Mouse (Mus musculus) midbrain, embryonic 13.5 days (tissue): ENCODE measurements around the gene Six1. TPM values are rescaled to one million over a fixed set of nuclear protein-coding genes. Genes with fewer than 3 reads are reported as not detected.

Experiments
- ATAC-seq: fragments of 200-750 bp; cut with Nextera tagmentation; 2 replicates; pipeline ENCODE4 v1.8.0; 2017; ENCODE audit warnings: mild to moderate bottlenecking, moderate TSS enrichment, moderate library complexity
- H3K27ac ChIP-seq: fragments of 300-500 bp; sonication (generic); 2 replicates; pipeline ENCODE4 v1.5.1; 2015; ENCODE audit warnings: inconsistent platforms, mild to moderate bottlenecking, moderate library complexity
- H3K27me3 ChIP-seq: fragments of 300-500 bp; sonication (generic); 2 replicates; pipeline ENCODE4 v1.6.1; 2015; ENCODE audit warnings: mild to moderate bottlenecking, inconsistent platforms
- H3K36me3 ChIP-seq: fragments of 300-500 bp; sonication (generic); 2 replicates; pipeline ENCODE4 v1.6.1; 2015; ENCODE audit warnings: mild to moderate bottlenecking, inconsistent platforms
- H3K4me1 ChIP-seq: fragments of 300-500 bp; sonication (generic); replicated peaks from 2 replicates; pipeline ENCODE4 v1.6.1; 2015; ENCODE audit warnings: inconsistent platforms
- H3K4me2 ChIP-seq: fragments of 300-500 bp; sonication (generic); replicated peaks from 2 replicates; pipeline ENCODE4 v1.6.1; 2015; ENCODE audit warnings: moderate library complexity, mild to moderate bottlenecking, inconsistent platforms
- H3K4me3 ChIP-seq: fragments of 300-500 bp; sonication (generic); replicated peaks from 2 replicates; pipeline ENCODE4 v1.5.1; 2015; ENCODE audit warnings: mild to moderate bottlenecking, inconsistent platforms
- H3K9ac ChIP-seq: fragments of 300-500 bp; sonication (generic); replicated peaks from 2 replicates; pipeline ENCODE4 v1.6.1; 2015; ENCODE audit warnings: mild to moderate bottlenecking, inconsistent platforms
- H3K9me3 ChIP-seq: fragments of 300-500 bp; sonication (generic); 2 replicates; pipeline ENCODE4 v1.6.1; 2016; ENCODE audit warnings: mild to moderate bottlenecking, inconsistent platforms
- WGBS: fragments of 180-500 bp; shearing (Covaris S2); methylation state at CpG from one replicate; pipeline ENCODE4 v1.1.7; 2015; 5-methylcytosine and 5-hydroxymethylcytosine counted together
- polyA plus RNA-seq: library from polyadenylated mRNA; unstranded; fragments of >200 nt; fragmentation: Nextera tagmentation; extraction: Ambion mirVana; gene quantifications from 2 replicates; pipeline ENCODE4 v1.2.1, GENCODE M21; 2015

Gene Six1
- polyA plus RNA-seq, 1 experiment from 2014 or later, result 0.70 TPM

DNA sequence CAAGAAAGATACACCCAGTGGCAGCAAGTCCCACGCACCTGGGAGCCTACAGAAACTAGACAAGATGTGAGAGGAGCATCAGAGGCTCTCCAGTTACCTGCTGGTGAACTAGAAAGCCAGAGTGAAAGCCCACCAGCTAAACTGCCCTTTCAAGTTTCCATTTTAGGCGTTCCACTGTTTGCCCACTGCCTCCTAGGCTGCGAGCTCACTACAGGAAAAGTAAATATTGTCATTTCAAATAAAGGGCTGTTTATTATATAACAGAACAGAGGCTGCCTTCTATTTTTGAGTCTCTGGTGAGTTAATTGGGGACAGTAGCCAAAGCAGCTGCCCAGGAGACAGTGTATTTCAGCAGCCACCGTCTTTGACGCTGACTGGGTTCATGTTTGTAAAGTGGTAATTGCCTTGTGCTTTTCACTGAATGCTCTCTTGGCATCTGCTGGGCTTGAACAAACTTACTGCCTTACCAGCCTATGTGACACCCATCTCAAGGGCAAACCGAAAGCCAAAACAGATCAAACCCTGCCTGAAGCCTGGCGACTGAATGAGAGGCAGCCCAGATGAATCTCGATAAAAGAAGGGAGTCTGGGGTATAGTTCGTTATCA, 7.2 kb upstream of the Six1 start:
- no peak overlapping the region for H3K4me3 ChIP-seq
- no peaks in the 10 kb centered on the region for H3K36me3 ChIP-seq
- no peak overlapping the region for H3K27ac ChIP-seq
- no peak overlapping the region for H3K4me2 ChIP-seq
- WGBS, result 65% methylated on average over 9 of the region's 9 CpGs
- peaks cover 27% of the 10 kb centered on the region for H3K27me3 ChIP-seq
- ATAC-seq, result no peak
- no peaks in the 10 kb centered on the region for H3K9me3 ChIP-seq
- no peak overlapping the region for H3K9ac ChIP-seq
- H3K4me1 ChIP-seq, result no peaks in the 10 kb centered on the region

DNA sequence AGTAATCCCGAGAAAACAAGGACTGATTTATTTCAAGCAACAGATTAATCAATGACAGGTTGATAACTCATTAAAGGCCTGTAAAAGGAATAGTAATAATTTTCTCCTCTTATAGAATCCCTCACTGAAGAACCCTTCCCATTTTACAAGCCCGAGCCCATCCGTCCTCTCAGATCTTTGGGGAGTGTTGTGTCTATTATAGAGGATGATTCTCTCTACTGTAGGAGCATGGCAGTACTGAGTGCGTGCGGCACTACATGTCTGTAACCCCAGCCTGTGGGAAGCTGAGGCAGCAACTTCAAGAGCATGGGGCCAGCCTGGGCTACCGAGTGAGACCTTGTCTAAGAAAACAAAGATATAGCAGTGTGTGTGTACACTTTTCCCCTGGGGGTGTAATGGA, 3.8 kb upstream of the Six1 start:
- Histone ChIP-seq H3K9me3 (no peaks in the 10 kb centered on the region), H3K4me2 (no peak overlapping the region), H3K4me3 (no peak overlapping the region), H3K9ac (no peak overlapping the region), H3K36me3 (no peaks in the 10 kb centered on the region), H3K27ac (no peak overlapping the region), H3K4me1 (peaks cover 12% of the 10 kb centered on the region), H3K27me3 (peaks cover 61% of the 10 kb centered on the region)
- no peak for ATAC-seq
- 92% methylated on average over 6 of the region's 6 CpGs for WGBS

GRCm38 (mm10) chr12:73055451-73055850, 1.8 kb upstream of the Six1 start:
- Histone ChIP-seq H3K27me3 (peaks cover 81% of the 10 kb centered on the region), H3K4me2 (no peak overlapping the region), H3K9ac (no peak overlapping the region), H3K36me3 (no peaks in the 10 kb centered on the region), H3K9me3 (no peaks in the 10 kb centered on the region), H3K27ac (no peak overlapping the region), H3K4me1 (peaks cover 12% of the 10 kb centered on the region), H3K4me3 (no peak overlapping the region)
- no peak for ATAC-seq
- WGBS, result 9% methylated on average over 5 of the region's 5 CpGs

GRCm38 (mm10) chr12:73054576-73055185, 994 bp upstream of the Six1 start:
- H3K27ac ChIP-seq, result no peak overlapping the region
- WGBS, result 9% methylated on average over 15 of the region's 15 CpGs
- no peak for ATAC-seq

DNA sequence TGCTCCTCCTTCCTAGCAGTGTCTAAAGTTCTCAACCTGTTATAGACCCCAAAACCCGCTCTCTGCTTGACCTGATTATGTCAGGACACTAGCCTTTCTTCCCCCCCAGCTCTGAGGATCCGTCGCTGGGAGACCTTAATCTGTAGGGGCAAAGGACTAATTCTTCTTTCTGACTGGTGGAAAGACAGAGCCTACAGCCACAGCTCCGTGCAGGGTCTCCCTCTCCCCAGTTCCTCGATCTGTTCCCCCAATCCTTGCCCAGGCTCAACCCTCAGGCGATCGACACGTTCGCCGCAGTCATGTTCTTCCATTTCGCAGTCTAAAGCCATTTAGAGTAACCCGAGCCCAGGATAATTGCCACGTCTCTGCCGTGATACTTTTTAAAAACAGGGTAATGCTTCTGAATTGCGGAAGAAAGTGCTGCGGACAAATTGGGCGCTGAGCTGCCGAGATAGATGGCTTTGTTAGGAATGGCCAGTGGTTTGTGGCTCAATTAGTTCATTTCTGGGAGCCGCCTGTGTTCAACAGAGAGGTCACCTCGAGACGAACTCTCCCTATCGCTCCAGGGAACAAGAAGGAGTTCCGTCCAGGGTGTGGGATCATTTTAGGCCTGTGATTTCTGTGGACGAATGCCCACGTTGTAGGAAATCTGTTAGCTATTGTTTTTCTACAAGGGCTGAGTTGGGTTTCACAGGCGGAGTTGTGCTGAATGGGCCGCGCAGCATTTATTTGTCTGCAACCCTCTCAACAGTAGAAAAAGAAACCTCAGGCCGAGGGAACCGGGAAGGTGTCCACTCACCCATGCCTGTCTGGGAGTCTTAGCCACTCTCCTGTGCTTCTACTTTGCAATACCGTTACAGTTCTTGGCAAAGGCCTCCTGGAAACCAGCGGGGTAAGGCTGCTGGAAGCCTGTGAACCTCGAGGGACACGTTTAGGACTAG, 766 bp downstream of the Six1 start:
- WGBS, result 1% methylated on average over 34 of the region's 34 CpGs
- peak overlapping the region; percentile 55 for H3K4me2 ChIP-seq
- no peak overlapping the region for H3K27ac ChIP-seq
- H3K36me3 ChIP-seq, result no peaks in the 10 kb centered on the region
- no peak for ATAC-seq
- H3K27me3 ChIP-seq, result peaks cover 100% of the 10 kb centered on the region
- no peaks in the 10 kb centered on the region for H3K9me3 ChIP-seq
- H3K4me1 ChIP-seq, result peaks cover 12% of the 10 kb centered on the region
- H3K9ac ChIP-seq, result no peak overlapping the region
- H3K4me3 ChIP-seq, result peak overlapping the region; percentile 39

More at GRCm38 (mm10) chr12:73054576-73055185, 994 bp upstream of the Six1 start:
- H3K9me3 ChIP-seq, result no peaks in the 10 kb centered on the region
- H3K27me3 ChIP-seq, result peaks cover 89% of the 10 kb centered on the region
- no peak overlapping the region for H3K9ac ChIP-seq
- no peak overlapping the region for H3K4me2 ChIP-seq
- peaks cover 12% of the 10 kb centered on the region for H3K4me1 ChIP-seq
- H3K36me3 ChIP-seq, result no peaks in the 10 kb centered on the region
- H3K4me3 ChIP-seq, result no peak overlapping the region

- H3K27ac ChIP-seq, result no peak overlapping the region
Measured at GRCm38 (mm10) chr12:73052036-73052650, 1.5 kb downstream of the Six1 start.

GRCm38 (mm10) chr12:73050811-73051580, 2.7 kb downstream of the Six1 start:
- no peak overlapping the region for H3K4me2 ChIP-seq
- under 1% methylated on average over 15 of the region's 15 CpGs for WGBS
- H3K9me3 ChIP-seq, result no peaks in the 10 kb centered on the region

More at GRCm38 (mm10) chr12:73052036-73052650, 1.5 kb downstream of the Six1 start:
- Histone ChIP-seq H3K4me1 (peaks cover 12% of the 10 kb centered on the region), H3K4me2 (no peak overlapping the region), H3K27me3 (peaks cover 100% of the 10 kb centered on the region), H3K4me3 (no peak overlapping the region), H3K9ac (no peak overlapping the region), H3K9me3 (no peaks in the 10 kb centered on the region), H3K36me3 (no peaks in the 10 kb centered on the region)
- ATAC-seq, result peak; percentile 21; the same call in 1 of the 2 replicates
- WGBS, result 1% methylated on average over 19 of the region's 19 CpGs

GRCm38 (mm10) chr12:73050305-73050704, 3.4 kb downstream of the Six1 start:
- Histone ChIP-seq H3K4me2 (no peak overlapping the region), H3K9ac (no peak overlapping the region), H3K4me1 (peaks cover 29% of the 10 kb centered on the region), H3K9me3 (no peaks in the 10 kb centered on the region), H3K4me3 (no peak overlapping the region), H3K36me3 (no peaks in the 10 kb centered on the region), H3K27me3 (peaks cover 100% of the 10 kb centered on the region), H3K27ac (no peak overlapping the region)
- ATAC-seq, result no peak
- 0% methylated on average over 13 of the region's 13 CpGs for WGBS

More at GRCm38 (mm10) chr12:73050811-73051580, 2.7 kb downstream of the Six1 start:
- Histone ChIP-seq H3K9ac (no peak overlapping the region), H3K4me1 (peaks cover 22% of the 10 kb centered on the region), H3K4me3 (no peak overlapping the region), H3K27ac (no peak overlapping the region), H3K27me3 (peaks cover 100% of the 10 kb centered on the region), H3K36me3 (no peaks in the 10 kb centered on the region)
- ATAC-seq, result no peak

- Histone ChIP-seq H3K4me3 (no peak overlapping the region), H3K9me3 (no peaks in the 10 kb centered on the region), H3K36me3 (no peaks in the 10 kb centered on the region), H3K27ac (no peak overlapping the region), H3K27me3 (peaks cover 100% of the 10 kb centered on the region), H3K4me2 (no peak overlapping the region), H3K9ac (no peak overlapping the region), H3K4me1 (peaks cover 33% of the 10 kb centered on the region)
- ATAC-seq, result no peak
- under 1% methylated on average over 19 of the region's 19 CpGs for WGBS
Measured at GRCm38 (mm10) chr12:73049520-73050225, 4.0 kb downstream of the Six1 start.

GRCm38 (mm10) chr12:73048537-73048936, 5.2 kb downstream of the Six1 start:
- Histone ChIP-seq H3K36me3 (no peaks in the 10 kb centered on the region), H3K27ac (no peak overlapping the region), H3K9me3 (no peaks in the 10 kb centered on the region), H3K4me1 (peaks cover 29% of the 10 kb centered on the region), H3K4me2 (no peak overlapping the region), H3K9ac (no peak overlapping the region), H3K27me3 (peaks cover 100% of the 10 kb centered on the region), H3K4me3 (no peak overlapping the region)
- ATAC-seq, result no peak
- WGBS, result 0% methylated on average over 3 of the region's 3 CpGs

DNA sequence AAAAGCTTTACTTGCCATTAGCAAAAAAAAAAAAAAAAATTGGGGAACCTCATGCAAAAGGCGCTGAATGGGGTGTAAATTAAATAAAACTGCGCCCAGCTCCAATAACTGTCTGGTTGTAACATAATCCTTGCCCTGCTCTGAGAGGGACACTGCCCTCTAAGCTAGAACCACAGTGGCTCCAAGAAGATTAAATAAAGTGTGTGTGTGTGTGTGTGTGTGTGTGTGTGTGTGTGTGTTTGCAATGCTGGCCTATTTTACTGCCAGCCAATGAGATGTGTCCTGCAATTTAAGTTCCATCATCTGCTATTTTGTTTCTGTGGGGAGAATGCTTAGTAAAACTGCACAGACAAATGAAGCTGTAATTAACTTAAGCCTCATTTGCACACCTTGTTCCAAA, 6.1 kb downstream of the Six1 start:
- 2% methylated on average over 2 of the region's 2 CpGs for WGBS
- Histone ChIP-seq H3K36me3 (no peaks in the 10 kb centered on the region), H3K27me3 (peaks cover 98% of the 10 kb centered on the region), H3K4me3 (no peak overlapping the region), H3K9me3 (no peaks in the 10 kb centered on the region), H3K9ac (no peak overlapping the region), H3K4me2 (no peak overlapping the region), H3K4me1 (peaks cover 24% of the 10 kb centered on the region), H3K27ac (no peak overlapping the region)
- ATAC-seq, result no peak
